Mouse (Mus musculus): ENCODE measurements around the gene Skint11.
"Not testable (repeated sequence)": the region's sequence is repeated elsewhere in the genome, so short reads cannot be mapped to it uniquely, and the experiment has no call there.

The Skint11 gene

GRCm38 (mm10) chr4:114163084-114163483 lies at the start of gene Skint11:
Gene Skint11, plus strand, starts transcription at chr4:114163384.
- DNase-seq = no peak

- no peak for DNase-seq
Observed at GRCm38 (mm10) chr4:114161149-114161548, 2.0 kb upstream of the Skint11 start.

GRCm38 (mm10) chr4:114172898-114173297 lies 9.7 kb downstream of the Skint11 start:
- DNase-seq = not testable (repeated sequence)

GRCm38 (mm10) chr4:114256906-114257305 lies 93.7 kb downstream of the Skint11 start:
- not testable (repeated sequence) for DNase-seq

Measured in spleen, adult 18-20 months (tissue).